Mouse (Mus musculus) right cerebral cortex, postnatal 4 days (tissue): Measurements from ENCODE around the gene Mmadhc.

Source experiments
- DNase-seq: peaks from one replicate; pipeline ENCODE4 v3.0.0-alpha.2; 2022

Mmadhc gene

DNA sequence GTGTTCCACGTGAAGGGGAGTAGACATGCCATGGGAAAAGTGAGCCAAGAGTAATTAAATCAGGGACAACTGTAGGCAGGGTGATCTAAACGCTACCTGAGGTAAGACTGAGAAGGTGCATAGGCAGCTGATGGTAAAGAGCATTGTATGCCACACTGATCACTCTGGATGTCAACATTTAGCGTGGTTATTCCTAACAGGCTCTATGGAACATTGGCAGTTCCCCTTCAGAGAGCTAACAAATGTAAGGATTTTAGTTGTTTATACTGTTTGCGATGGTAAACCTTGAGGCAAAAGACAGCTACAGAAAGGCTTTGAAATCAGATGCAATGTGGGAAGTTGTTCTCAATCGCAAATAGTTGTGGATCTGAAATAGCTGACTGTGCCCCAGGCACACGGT is 32.5 kb downstream of the Mmadhc start:
- DNase-seq: no peak

DNA sequence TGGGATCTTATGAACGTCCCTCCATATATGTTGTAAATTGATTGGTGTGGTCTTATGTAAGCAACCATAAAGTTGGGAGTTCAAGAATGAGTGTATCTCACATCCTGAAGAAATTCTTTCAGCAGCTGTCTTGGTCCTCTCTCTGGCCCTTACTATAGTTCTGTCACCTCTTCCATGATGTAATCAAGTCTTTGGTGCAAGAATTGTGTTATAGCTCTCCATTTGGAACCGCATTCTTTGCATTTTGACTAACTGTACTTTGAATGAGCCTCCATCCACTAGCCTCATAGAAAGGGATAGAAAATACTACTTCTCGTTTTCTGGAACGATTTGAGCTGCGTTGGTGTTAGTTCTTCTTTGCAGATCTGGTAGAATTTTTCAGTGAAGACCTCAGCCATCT is 41.6 kb downstream of the Mmadhc start:
- DNase-seq: no peak

DNA sequence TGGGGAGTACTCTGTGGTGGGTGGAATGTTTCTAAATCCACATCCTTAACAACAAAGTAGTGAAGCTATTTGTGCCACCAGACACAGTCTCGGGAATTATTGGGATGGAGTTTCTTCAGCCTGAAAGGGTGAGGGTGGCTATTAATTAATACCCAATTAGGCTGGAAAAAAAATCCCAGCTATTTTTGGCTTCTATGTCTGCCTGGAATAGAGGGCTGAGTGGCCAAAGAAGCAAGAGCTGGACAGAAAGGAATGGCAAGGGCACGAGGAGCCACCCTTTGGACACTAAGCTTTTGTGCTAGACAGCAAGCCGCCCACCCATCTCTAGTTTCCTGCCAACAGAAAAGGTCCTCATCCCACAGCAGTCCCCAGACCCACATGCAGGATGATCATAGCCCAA is 48.0 kb downstream of the Mmadhc start:
- DNase-seq: no peak

DNA sequence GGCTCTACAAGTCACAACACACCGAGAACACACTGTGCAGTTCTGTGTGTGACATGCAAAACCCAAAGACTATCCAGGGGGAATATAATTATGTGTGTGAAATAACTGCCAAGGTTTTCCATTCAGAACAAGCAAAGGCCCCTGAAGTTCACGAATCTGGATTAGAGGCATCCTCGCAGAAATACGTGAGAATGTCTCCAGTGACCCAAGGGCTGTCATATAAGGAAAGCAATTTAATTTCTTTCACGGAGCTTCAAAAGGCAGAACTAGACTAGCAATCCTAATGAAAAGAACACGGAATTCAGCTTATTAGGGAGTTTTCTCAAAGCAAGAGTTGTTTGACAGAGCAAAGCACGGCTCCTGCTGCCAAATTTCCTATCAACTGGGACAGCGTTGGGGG is 63.1 kb downstream of the Mmadhc start:
- no peak for DNase-seq
